ENCODE assay signal across 8 mouse cellular contexts in the genomic region with DNA sequence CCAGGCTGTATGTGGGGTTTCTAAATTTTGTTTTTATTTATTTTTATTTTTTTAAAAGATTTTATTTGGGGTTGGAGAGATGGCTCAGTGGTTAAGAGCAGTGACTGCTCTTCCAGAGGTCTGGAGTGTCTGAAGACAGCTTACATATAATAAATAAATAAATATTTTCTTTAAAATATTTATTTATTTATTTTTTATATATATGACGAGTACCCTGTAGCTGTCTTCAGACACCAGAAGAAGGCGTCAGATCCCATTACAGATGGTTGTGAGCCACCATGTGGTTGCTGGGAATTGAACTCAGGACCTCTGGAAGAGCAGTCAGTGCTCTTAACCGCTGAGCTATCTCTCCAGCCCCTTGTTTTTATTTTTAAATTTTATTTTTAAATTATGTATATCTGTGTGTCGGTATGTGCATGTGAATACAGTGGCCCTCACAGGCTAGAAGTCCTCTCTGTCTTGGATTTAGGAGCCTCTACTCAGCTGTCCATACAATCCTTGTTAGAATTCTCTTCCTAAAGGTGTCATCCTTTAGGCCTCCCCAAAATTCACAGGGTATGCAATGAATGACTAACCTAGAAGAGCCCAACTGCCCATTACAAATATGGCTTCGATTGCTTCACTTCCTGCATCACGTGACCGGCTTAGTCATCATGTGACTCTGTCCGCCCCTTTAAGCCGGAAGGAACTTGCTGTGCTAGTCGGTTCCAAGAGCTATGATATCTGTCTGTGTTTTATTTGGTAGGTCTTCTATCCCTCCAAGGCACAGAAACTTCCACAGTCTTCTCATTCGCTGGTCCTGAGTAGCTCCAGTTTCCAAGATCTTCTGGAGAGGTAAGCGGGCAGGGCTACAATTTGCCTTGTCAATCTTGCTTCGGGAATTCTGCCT. TPM values are rescaled to one million over a fixed set of nuclear protein-coding genes. Genes with fewer than 3 reads are reported as not detected.
DNase-seq lines count a peak whose midpoint lies in the region; ATAC-seq and TF ChIP-seq lines count a peak whose summit lies in the region.

Gene Gba (plus strand): TSS at position 676 of the 889 bp plus-strand sequence.

- no peaks in the 10 kb centered on the region for H3K9me3 ChIP-seq in E14TG2a.4 (ENCODE audit: low read length)
- no peaks in the 10 kb centered on the region for H3K9me3 ChIP-seq in forebrain, embryonic 11.5 days (ENCODE audit: control insufficient read depth, low read length)
- H3K9me3 ChIP-seq in heart, postnatal 0 days (replicated peaks; ENCODE audit: control insufficient read depth, low read length): no peaks in the 10 kb centered on the region
- H3K9me3 ChIP-seq in liver, embryonic 16.5 days (replicated peaks; ENCODE audit: control insufficient read depth, low read length): no peaks in the 10 kb centered on the region
- no peaks in the 10 kb centered on the region for H3K9me3 ChIP-seq in neural tube, embryonic 13.5 days

- TF ChIP-seq POLR2A in testis, adult 2 months (IDR thresholded peaks at IDR 0.05; ENCODE audit: control insufficient read depth, low read depth, low read length): no peak

- H3K9ac ChIP-seq in forebrain, embryonic 11.5 days (ENCODE audit: low read length): peak within 1 kb of the TSS; percentile 52
- peak within 1 kb of the TSS; percentile 34 for H3K9ac ChIP-seq in heart, postnatal 0 days (replicated peaks; ENCODE audit: low read depth, low read length)
- H3K9ac ChIP-seq in liver, embryonic 16.5 days (ENCODE audit: low read depth, low read length): peak within 1 kb of the TSS; percentile 71
- H3K9ac ChIP-seq in neural tube, embryonic 13.5 days: peak within 1 kb of the TSS; percentile 76

- DNase-seq in c-Kit-positive CD71-positive TER-119-negative erythroid progenitor cells, embryonic 14.5 days (ENCODE audit: low read depth): peak; percentile 94
- peak; percentile 88 for DNase-seq in forebrain, embryonic 11.5 days (ENCODE audit: low spot score)
- DNase-seq in heart, postnatal 0 days (ENCODE audit: low spot score): peak; percentile 90
- DNase-seq in kidney, postnatal 4 days: peak; percentile 87 to 89

- H3K36me3 ChIP-seq in E14TG2a.4 (ENCODE audit: insufficient read depth, low read length): peaks cover 38% of the 10 kb centered on the region
- no peaks in the 10 kb centered on the region; the same call in 1 of the 2 replicates for H3K36me3 ChIP-seq in forebrain, embryonic 11.5 days (ENCODE audit: control insufficient read depth, insufficient read depth, low read length)
- H3K36me3 ChIP-seq in heart, postnatal 0 days (replicated peaks; ENCODE audit: control insufficient read depth, insufficient read depth, low read length): peaks cover 30% of the 10 kb centered on the region
- H3K36me3 ChIP-seq in liver, embryonic 16.5 days (ENCODE audit: control insufficient read depth, insufficient read depth): peaks cover 9% of the 10 kb centered on the region
- peaks cover 37% of the 10 kb centered on the region for H3K36me3 ChIP-seq in neural tube, embryonic 13.5 days
- no peaks in the 10 kb centered on the region for H3K36me3 ChIP-seq in testis, adult 2 months (ENCODE audit: control insufficient read depth, insufficient read depth, low read length)

- no peak for TF ChIP-seq CTCF in E14TG2a.4 (conservative IDR thresholded peaks at IDR 0.05; ENCODE audit: low read length)
- TF ChIP-seq CTCF in heart, postnatal 0 days (IDR thresholded peaks at IDR 0.05; ENCODE audit: low read depth): no peak
- TF ChIP-seq CTCF in testis, adult 2 months (IDR thresholded peaks at IDR 0.05; ENCODE audit: control insufficient read depth, insufficient read depth, insufficient replicate concordance, low read depth, low read length): no peak

- ATAC-seq in forebrain, embryonic 11.5 days (replicated peaks; ENCODE audit: low FRiP score): peak; percentile 86
- peak; percentile 84 for ATAC-seq in heart, postnatal 0 days (ENCODE audit: insufficient read depth, low read depth)
- ATAC-seq in liver, embryonic 16.5 days (ENCODE audit: low read depth): peak; percentile 85
- ATAC-seq in neural tube, embryonic 13.5 days (ENCODE audit: low read depth): peak; percentile 82

- peaks cover 18% of the 10 kb centered on the region for H3K4me1 ChIP-seq in E14TG2a.4 (replicated peaks; ENCODE audit: low read depth, low read length)
- peaks cover 4% of the 10 kb centered on the region for H3K4me1 ChIP-seq in forebrain, embryonic 11.5 days (replicated peaks; ENCODE audit: control insufficient read depth, insufficient read depth, low read length)
- H3K4me1 ChIP-seq in heart, postnatal 0 days (ENCODE audit: control insufficient read depth, insufficient read depth): peaks cover 5% of the 10 kb centered on the region
- peaks cover 6% of the 10 kb centered on the region for H3K4me1 ChIP-seq in liver, embryonic 16.5 days (ENCODE audit: control insufficient read depth, low read depth, low read length)
- peaks cover 11% of the 10 kb centered on the region for H3K4me1 ChIP-seq in neural tube, embryonic 13.5 days (replicated peaks)
- H3K4me1 ChIP-seq in testis, adult 2 months (ENCODE audit: control insufficient read depth, insufficient read depth, low read length): no peaks in the 10 kb centered on the region

- peak within 1 kb of the TSS; percentile 83 for H3K4me3 ChIP-seq in E14TG2a.4 (replicated peaks; ENCODE audit: low read length)
- peak within 1 kb of the TSS; percentile 43 for H3K4me3 ChIP-seq in forebrain, embryonic 11.5 days (ENCODE audit: low read depth, low read length)
- H3K4me3 ChIP-seq in heart, postnatal 0 days (ENCODE audit: low read depth, low read length): peak within 1 kb of the TSS; percentile 49
- peak within 1 kb of the TSS; percentile 74 for H3K4me3 ChIP-seq in liver, embryonic 16.5 days (ENCODE audit: low read depth, low read length)
- peak within 1 kb of the TSS; percentile 54 for H3K4me3 ChIP-seq in neural tube, embryonic 13.5 days
- peak within 1 kb of the TSS; percentile 80 for H3K4me3 ChIP-seq in testis, adult 2 months (ENCODE audit: control insufficient read depth, low read depth, low read length)

- WGBS in forebrain, embryonic 11.5 days: 29% methylated on average over 13 of the region's 13 CpGs
- WGBS in heart, postnatal 0 days: 22% methylated on average over 13 of the region's 13 CpGs
- 20% methylated on average over 13 of the region's 13 CpGs for WGBS in liver, embryonic 16.5 days (ENCODE audit: insufficient replicate concordance)
- WGBS in neural tube, embryonic 13.5 days: 26% methylated on average over 13 of the region's 13 CpGs

- no peak within 1 kb of the TSS for H3K27ac ChIP-seq in forebrain, embryonic 11.5 days (ENCODE audit: low read depth, low read length)
- no peak within 1 kb of the TSS for H3K27ac ChIP-seq in heart, postnatal 0 days (ENCODE audit: low read depth)
- H3K27ac ChIP-seq in liver, embryonic 16.5 days (ENCODE audit: low read length): peak within 1 kb of the TSS; percentile 51; the same call in 1 of the 2 replicates
- H3K27ac ChIP-seq in neural tube, embryonic 13.5 days (replicated peaks): no peak within 1 kb of the TSS
- H3K27ac ChIP-seq in testis, adult 2 months (ENCODE audit: control insufficient read depth, insufficient read depth, low read depth, low read length): peak within 1 kb of the TSS; percentile 45; the same call in 1 of the 2 replicates

- peak within 1 kb of the TSS; percentile 60 for H3K4me2 ChIP-seq in forebrain, embryonic 11.5 days (ENCODE audit: low read depth, low read length, severe bottlenecking)
- peak within 1 kb of the TSS; percentile 62 for H3K4me2 ChIP-seq in heart, postnatal 0 days (ENCODE audit: low read depth, low read length)
- H3K4me2 ChIP-seq in liver, embryonic 16.5 days (ENCODE audit: low read depth, low read length): peak within 1 kb of the TSS; percentile 89
- peak within 1 kb of the TSS; percentile 73 for H3K4me2 ChIP-seq in neural tube, embryonic 13.5 days

- no peaks in the 10 kb centered on the region for H3K27me3 ChIP-seq in E14TG2a.4 (ENCODE audit: insufficient read depth, low read length)
- no peaks in the 10 kb centered on the region for H3K27me3 ChIP-seq in forebrain, embryonic 11.5 days (ENCODE audit: control insufficient read depth, insufficient read depth, low read length)
- H3K27me3 ChIP-seq in heart, postnatal 0 days (ENCODE audit: control insufficient read depth, insufficient read depth, low read length): no peaks in the 10 kb centered on the region
- no peaks in the 10 kb centered on the region for H3K27me3 ChIP-seq in liver, embryonic 16.5 days (ENCODE audit: control insufficient read depth, insufficient read depth, low read depth, low read length)
- no peaks in the 10 kb centered on the region for H3K27me3 ChIP-seq in neural tube, embryonic 13.5 days
- no peaks in the 10 kb centered on the region for H3K27me3 ChIP-seq in testis, adult 2 months (ENCODE audit: control insufficient read depth, insufficient read depth, low read length)

- no peak for TF ChIP-seq EP300 in heart, postnatal 0 days (IDR thresholded peaks at IDR 0.05; ENCODE audit: low read depth)

RNA-seq across cellular contexts. Expression of gene Gba, which starts in this region (rescaled TPM):
- polyA plus RNA-seq in forebrain, embryonic 11.5 days (2014; fragmentation: Nextera tagmentation; extraction: Ambion mirVana): 32.4 and 37.7 TPM in 2 replicates
- total RNA-seq in heart, postnatal 0 days (2014; rRNA removed; ENCODE audit: low replicate concordance): 36.2 and 36.4 TPM in 2 replicates
- 20.1 and 20.8 TPM in 2 replicates for polyA plus RNA-seq in heart, postnatal 0 days (2015; fragmentation: Nextera tagmentation; extraction: Ambion mirVana)
- polyA plus RNA-seq in liver, embryonic 16.5 days (2015; fragmentation: Nextera tagmentation; extraction: Ambion mirVana): 27.5 and 28.0 TPM in 2 replicates
- 48.3 and 50.0 TPM in 2 replicates for polyA plus RNA-seq in neural tube, embryonic 13.5 days (2015; fragmentation: Nextera tagmentation; extraction: Ambion mirVana)
- polyA plus RNA-seq in testis, adult 2 months (2012; rRNA removed): 17.4 and 19.9 TPM in 2 replicates

Comparison
In these comparisons a context has a peak if more than half of its experiments do, and no peak if none do; other contexts are left out.
1. H3K27ac ChIP-seq: peak in liver, embryonic 16.5 days (single experiment) and testis, adult 2 months (single experiment); none in forebrain, embryonic 11.5 days (single experiment), heart, postnatal 0 days (single experiment) and neural tube, embryonic 13.5 days (single experiment).
2. Peak in every context shown above with its lines, with median percentiles within 50 percentile points of each other: H3K4me3 ChIP-seq, DNase-seq, ATAC-seq, H3K4me2 ChIP-seq and H3K9ac ChIP-seq.